Mouse (Mus musculus) lung, adult 2 months (tissue): Measurements from ENCODE around the gene Yae1d1. TPM values are rescaled to one million over a fixed set of nuclear protein-coding genes. Genes with fewer than 3 reads are reported as not detected.
A peak's percentile ranks its signal among the peaks of the same experiment; 100 is the strongest.

Experiments
- DNase-seq: peaks from one replicate; pipeline ENCODE4 v3.0.0; 2022
- H3K4me1 ChIP-seq: fragments of 200-500 bp; 2 replicates; pipeline ENCODE4 v1.6.1; 2011; ENCODE audit warnings: low read length; ENCODE audit not compliant: control insufficient read depth, insufficient read depth
- H3K4me3 ChIP-seq: fragments of 200-500 bp; replicated peaks from 2 replicates; pipeline ENCODE3; 2011; ENCODE audit warnings: low read depth, mild to moderate bottlenecking, control low read depth, low read length; ENCODE audit errors: extremely low read depth
- CTCF ChIP-seq: fragments of 200-500 bp; IDR thresholded peaks from 2 replicates; pipeline ENCODE4 v1.5.1; 2011; ENCODE audit warnings: mild to moderate bottlenecking, low read length, control low read depth; ENCODE audit not compliant: insufficient read depth
- POLR2A ChIP-seq: fragments of 200-500 bp; IDR thresholded peaks from 2 replicates; pipeline ENCODE4 v1.6.1; 2011; ENCODE audit warnings: low read depth, mild to moderate bottlenecking, control low read depth, low read length, borderline replicate concordance; ENCODE audit errors: extremely low read depth
- WGBS: fragments of 180-500 bp; shearing (Covaris S2); methylation state at CpG from one replicate; pipeline ENCODE4 v1.1.7; 2018; 5-methylcytosine and 5-hydroxymethylcytosine counted together
- polyA plus RNA-seq: library from polyadenylated mRNA; depleted of rRNA; stranded (reverse); fragments of >200 nt; gene quantifications from 2 replicates; pipeline ENCODE4 v1.2.3, GENCODE M21; 2012; rRNA removed

Yae1d1 gene
- polyA plus RNA-seq, 1 experiment: 16.1 TPM

DNA sequence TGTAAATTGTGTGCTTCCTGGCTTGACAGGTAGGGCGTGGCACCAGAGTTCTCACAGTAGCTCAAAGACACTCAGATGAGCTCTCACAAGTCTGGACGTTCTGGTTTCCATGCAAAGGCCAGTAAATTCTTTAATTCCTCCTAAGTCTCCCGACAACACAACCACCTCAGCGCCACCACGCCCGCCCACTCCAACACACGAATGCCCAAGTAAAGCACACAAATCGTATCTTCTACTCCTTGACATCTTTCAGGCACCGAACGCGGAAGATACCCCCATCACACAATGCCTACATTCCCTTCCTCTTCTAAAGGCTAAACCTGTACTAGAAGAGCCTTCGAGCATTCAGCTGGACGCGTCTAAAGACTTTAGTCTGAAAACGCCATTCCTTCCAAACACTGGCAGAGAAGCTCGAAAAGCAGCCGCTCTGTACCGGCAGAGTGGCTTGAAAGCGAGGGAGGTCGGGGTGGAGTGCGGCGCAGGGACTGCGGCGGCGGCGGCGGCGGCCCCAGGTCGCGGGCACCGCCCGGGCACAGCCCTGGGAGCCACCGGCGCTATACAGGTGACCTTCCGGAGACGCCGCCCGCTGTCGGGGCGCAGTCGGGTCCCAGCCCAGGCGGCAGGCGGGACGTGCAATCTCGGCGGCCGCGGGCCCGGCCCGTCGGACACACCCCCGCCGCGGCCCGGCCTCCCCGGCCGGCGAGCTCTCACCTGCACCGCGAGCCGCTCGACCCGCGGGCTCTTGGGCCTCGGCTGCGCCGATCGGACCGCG lies 49.7 kb downstream of the Yae1d1 start:
- under 1% methylated on average over 67 of the region's 70 CpGs for WGBS
- TF ChIP-seq POLR2A: no peak
- TF ChIP-seq CTCF: no peak
- no peak for DNase-seq
- peak overlapping the region; percentile 97 for H3K4me3 ChIP-seq
- peaks cover 3% of the 10 kb centered on the region for H3K4me1 ChIP-seq

GRCm38 (mm10) chr13:17942338-17942737 lies 50.8 kb downstream of the Yae1d1 start:
- peaks cover 3% of the 10 kb centered on the region for H3K4me1 ChIP-seq
- no peak overlapping the region for H3K4me3 ChIP-seq
- 47% methylated on average over 6 of the region's 6 CpGs for WGBS
- TF ChIP-seq POLR2A: no peak
- no peak for TF ChIP-seq CTCF
- no peak for DNase-seq

Other genes with a start within 250 kb of the Yae1d1 start
- 37.2 and 47.3 TPM in 2 replicates for gene Cdk13, start 188.3 kb downstream of the Yae1d1 start, polyA plus RNA-seq
- 12.8 and 25.2 TPM in 2 replicates for gene Rala, start 49.1 kb downstream of the Yae1d1 start, polyA plus RNA-seq